Mouse (Mus musculus): ENCODE measurements at regions not wholly inside any gene's neighbourhood (a gene's known extent, or its start where the extent isn't known, plus 50 kb on each side); places are given as distances from the start of the nearest gene placed in this dataset.

DNA sequence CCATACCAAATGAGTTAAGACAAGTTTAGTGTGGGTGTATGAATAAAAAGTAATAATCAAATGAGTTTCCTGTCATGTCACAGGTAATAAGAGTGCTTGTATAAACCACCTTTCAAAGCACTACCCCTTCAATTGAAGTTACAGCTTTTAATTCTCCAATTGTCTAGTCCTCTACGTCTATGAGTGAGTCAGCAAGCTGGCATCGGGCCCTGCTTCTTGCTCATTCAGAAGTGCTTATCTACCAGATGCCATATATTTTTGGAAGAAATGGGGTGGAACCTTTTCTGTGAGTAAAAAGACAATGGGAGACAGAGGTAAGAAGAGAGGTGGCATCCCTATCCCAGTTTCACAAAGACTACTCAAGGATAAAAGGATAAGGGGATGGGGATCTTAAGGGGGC is 105.7 kb downstream of the Btc start:
- ATAC-seq (replicated peaks in 1 of 2; ENCODE audit: insufficient read depth in 1 of 2, low FRiP score in 2 of 2, low TSS enrichment in 1 of 2, low read depth in 1 of 2, poor library complexity in 2 of 2, severe bottlenecking in 2 of 2) = no peak

DNA sequence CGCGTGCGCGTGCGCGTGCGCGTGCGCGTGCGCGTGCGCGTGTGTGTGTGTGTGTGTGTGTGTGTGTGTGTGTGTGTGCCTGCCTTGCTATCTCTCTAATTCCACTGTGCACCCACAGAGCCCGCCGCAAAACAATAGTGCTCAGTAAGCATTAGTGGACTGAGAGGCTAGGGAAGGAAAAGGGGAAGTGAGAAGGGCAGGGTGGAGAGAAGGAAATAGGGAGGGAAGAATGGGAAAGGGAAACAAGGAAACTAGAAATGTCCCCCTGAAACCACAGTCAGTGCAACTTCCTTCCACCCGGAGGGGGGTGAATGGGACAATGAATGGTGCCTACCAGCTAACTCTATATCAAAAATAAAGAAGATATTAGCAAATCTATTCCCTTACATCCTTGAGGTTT is 100.7 kb downstream of the Btc start:
- ATAC-seq (replicated peaks in 1 of 2; ENCODE audit: insufficient read depth in 1 of 2, low FRiP score in 2 of 2, low TSS enrichment in 1 of 2, low read depth in 1 of 2, poor library complexity in 2 of 2, severe bottlenecking in 2 of 2) = peak; percentile 53 to 81; a peak in 2 of 4 replicates

- no peak for ATAC-seq (replicated peaks in 1 of 2; ENCODE audit: insufficient read depth in 1 of 2, low FRiP score in 2 of 2, low TSS enrichment in 1 of 2, low read depth in 1 of 2, poor library complexity in 2 of 2, severe bottlenecking in 2 of 2)
Measured at GRCm38 (mm10) chr5:91302943-91303342, 99.9 kb downstream of the Btc start.

DNA sequence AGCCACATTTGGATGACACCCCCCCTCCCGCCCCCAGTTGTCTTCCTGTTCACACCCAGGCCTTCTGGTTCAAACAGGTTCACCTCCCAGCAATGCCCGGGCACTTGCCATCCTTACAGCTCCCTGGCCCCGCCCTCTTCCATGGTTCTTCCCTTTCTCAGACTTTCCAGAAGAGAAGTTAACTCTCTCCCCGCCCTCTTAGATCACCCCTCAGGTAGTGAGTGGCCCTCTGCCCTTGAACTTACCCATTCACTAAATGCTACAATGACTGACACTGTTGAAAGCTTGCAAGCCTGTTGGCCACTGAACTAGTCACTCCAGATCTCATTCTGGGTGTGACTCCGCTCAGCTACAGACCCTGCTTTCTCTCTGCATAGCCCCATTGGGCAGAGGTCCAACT is 99.1 kb downstream of the Btc start:
- no peak for ATAC-seq (replicated peaks in 1 of 2; ENCODE audit: insufficient read depth in 1 of 2, low FRiP score in 2 of 2, low TSS enrichment in 1 of 2, low read depth in 1 of 2, poor library complexity in 2 of 2, severe bottlenecking in 2 of 2)

DNA sequence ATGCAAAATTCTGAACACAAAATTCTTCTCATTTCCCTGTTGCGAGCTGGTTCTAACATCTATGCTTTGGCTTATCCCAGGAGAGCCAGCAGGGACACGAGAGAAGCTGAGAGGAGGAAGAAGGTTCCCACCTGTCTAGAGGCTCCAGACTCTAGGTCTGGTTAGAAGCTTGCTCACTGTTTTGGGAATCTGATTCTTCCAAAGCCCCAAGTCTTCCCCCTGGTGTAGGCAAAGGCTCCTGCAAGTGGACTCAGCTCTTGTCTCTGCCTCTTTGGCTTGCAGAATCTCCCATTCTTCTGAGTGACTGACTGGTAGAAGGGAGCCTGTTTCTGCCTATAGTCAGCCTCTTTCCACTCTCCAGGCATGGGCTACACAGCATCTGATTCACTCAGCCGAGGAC is 95.8 kb downstream of the Btc start:
- ATAC-seq (replicated peaks in 1 of 2; ENCODE audit: insufficient read depth in 1 of 2, low FRiP score in 2 of 2, low TSS enrichment in 1 of 2, low read depth in 1 of 2, poor library complexity in 2 of 2, severe bottlenecking in 2 of 2) = no peak
